Mouse (Mus musculus) kidney, postnatal 0 days (tissue): Measurements from ENCODE around the gene Tarbp2. TPM values are rescaled to one million over a fixed set of nuclear protein-coding genes. Genes with fewer than 3 reads are reported as not detected.

Experiments
- ATAC-seq: fragments of 200-750 bp; cut with Nextera tagmentation; replicated peaks from 2 replicates; pipeline ENCODE4 v1.8.0; 2017; ENCODE audit warnings: low read depth, moderate number of reproducible peaks, moderate TSS enrichment, moderate library complexity; ENCODE audit not compliant: low FRiP score
- DNase-seq: peaks from one replicate; pipeline ENCODE4 v3.0.0-alpha.2; 2016; ENCODE audit warnings: low spot score
- H3K27ac ChIP-seq: fragments of 300-500 bp; sonication (generic); 2 replicates; pipeline ENCODE4 v1.5.1; 2014; ENCODE audit warnings: mild to moderate bottlenecking
- H3K27me3 ChIP-seq: fragments of 300-500 bp; sonication (generic); 2 replicates; pipeline ENCODE4 v1.6.1; 2014; ENCODE audit warnings: low read length, mixed read lengths; ENCODE audit not compliant: insufficient read depth
- H3K36me3 ChIP-seq: fragments of 300-500 bp; sonication (generic); 2 replicates; pipeline ENCODE4 v1.6.1; 2014; ENCODE audit warnings: low read length, mixed read lengths; ENCODE audit not compliant: insufficient read depth
- H3K4me1 ChIP-seq: fragments of 300-500 bp; sonication (generic); replicated peaks from 2 replicates; pipeline ENCODE4 v1.6.1; 2014; ENCODE audit warnings: antibody characterized with exemption, low read length, mixed read lengths; ENCODE audit not compliant: insufficient read depth
- H3K4me2 ChIP-seq: fragments of 300-500 bp; sonication (generic); 2 replicates; pipeline ENCODE4 v1.6.1; 2014; ENCODE audit warnings: mild to moderate bottlenecking, low read length, moderate library complexity, mixed read lengths
- H3K4me3 ChIP-seq: fragments of 300-500 bp; sonication (generic); replicated peaks from 2 replicates; pipeline ENCODE4 v1.5.1; 2014; ENCODE audit warnings: low read depth, low read length
- H3K9ac ChIP-seq: fragments of 300-500 bp; sonication (generic); 2 replicates; pipeline ENCODE4 v1.6.1; 2014; ENCODE audit warnings: low read depth, low read length
- H3K9me3 ChIP-seq: fragments of 300-500 bp; sonication (generic); replicated peaks from 2 replicates; pipeline ENCODE4 v1.6.1; 2016; ENCODE audit warnings: low read length, inconsistent platforms, mixed read lengths
- CTCF ChIP-seq: IDR thresholded peaks from 2 replicates; pipeline ENCODE4 v1.5.1; 2016; ENCODE audit warnings: antibody characterized with exemption, low read depth, mild to moderate bottlenecking, moderate library complexity
- WGBS: fragments of 180-500 bp; shearing (Covaris S2); extraction: QIAGEN DNeasy Blood & Tissue Kit; methylation state at CpG from one replicate; pipeline ENCODE4 v1.1.7; 2014; 5-methylcytosine and 5-hydroxymethylcytosine counted together
- polyA plus RNA-seq: library from polyadenylated mRNA; unstranded; fragments of >200 nt; fragmentation: Nextera tagmentation; extraction: Ambion mirVana; gene quantifications from 2 replicates; pipeline ENCODE4 v1.2.1, GENCODE M21; 2015

Tarbp2 gene
- 57.2 and 59.2 TPM in 2 replicates for polyA plus RNA-seq

GRCm38 (mm10) chr15:102517976-102518858 is at the start of gene Tarbp2:
Gene Tarbp2, plus strand, starts transcription at chr15:102518192.
- DNase-seq: peak; percentile 100

GRCm38 (mm10) chr15:102468675-102469370 is 49.2 kb upstream of the Tarbp2 start:
- 97% methylated on average over 9 of the region's 9 CpGs for WGBS
- ATAC-seq: no peak
- DNase-seq: no peak

More at GRCm38 (mm10) chr15:102517976-102518858, at the start of gene Tarbp2:
- Histone ChIP-seq H3K4me1 (peaks cover 14% of the 10 kb centered on the region), H3K4me2 (peak within 1 kb of the TSS; percentile 84), H3K27ac (peak within 1 kb of the TSS; percentile 97), H3K9me3 (no peaks in the 10 kb centered on the region), H3K4me3 (peak within 1 kb of the TSS; percentile 67), H3K27me3 (no peaks in the 10 kb centered on the region), H3K36me3 (peaks cover 5% of the 10 kb centered on the region; the same call in 1 of the 2 replicates), H3K9ac (peak within 1 kb of the TSS; percentile 71)
- no peak for TF ChIP-seq CTCF
- WGBS: under 1% methylated on average over 59 of the region's 60 CpGs
- ATAC-seq: peak; percentile 91

GRCm38 (mm10) chr15:102470183-102470604 is 47.8 kb upstream of the Tarbp2 start, which contains the start of gene Pcbp2:
Gene Pcbp2, plus strand, starts transcription at chr15:102470539.
- ATAC-seq (peak; percentile 99), DNase-seq (peak; percentile 99)
- H3K36me3 ChIP-seq: peaks cover 12% of the 10 kb centered on the region; the same call in 1 of the 2 replicates
- no peaks in the 10 kb centered on the region for H3K9me3 ChIP-seq
- H3K9ac ChIP-seq: peak within 1 kb of the TSS; percentile 89
- peak within 1 kb of the TSS; percentile 45 for H3K4me2 ChIP-seq
- H3K27me3 ChIP-seq: no peaks in the 10 kb centered on the region
- peak within 1 kb of the TSS; percentile 74 for H3K4me3 ChIP-seq
- H3K27ac ChIP-seq: peak within 1 kb of the TSS; percentile 99
- no peaks in the 10 kb centered on the region for H3K4me1 ChIP-seq
- 0% methylated on average over 32 of the region's 40 CpGs for WGBS
- TF ChIP-seq CTCF: peak; percentile 89

More at GRCm38 (mm10) chr15:102468675-102469370, 49.2 kb upstream of the Tarbp2 start:
- Histone ChIP-seq H3K4me3 (no peak overlapping the region), H3K27ac (no peak overlapping the region), H3K4me2 (no peak overlapping the region), H3K9ac (no peak overlapping the region), H3K9me3 (no peaks in the 10 kb centered on the region), H3K27me3 (no peaks in the 10 kb centered on the region), H3K4me1 (no peaks in the 10 kb centered on the region), H3K36me3 (0 out of 2 replicates have a peak, but pooled peaks cover 3% of the 10 kb centered on the region)
- 0 out of 2 replicates have a peak, but pooled peaks have one; percentile 10 for TF ChIP-seq CTCF

- no peaks in the 10 kb centered on the region for H3K9me3 ChIP-seq
- H3K36me3 ChIP-seq: peaks cover 16% of the 10 kb centered on the region
- H3K4me3 ChIP-seq: peak overlapping the region; percentile 74
- ATAC-seq: peak; percentile 71
- no peaks in the 10 kb centered on the region for H3K27me3 ChIP-seq
- H3K4me1 ChIP-seq: no peaks in the 10 kb centered on the region
- peak overlapping the region; percentile 45 for H3K4me2 ChIP-seq
- 0% methylated on average over 45 of the region's 67 CpGs for WGBS
- no peak; the same call in 1 of the 2 replicates for TF ChIP-seq CTCF
- DNase-seq: peak; percentile 82
- H3K27ac ChIP-seq: peak overlapping the region; percentile 99
- H3K9ac ChIP-seq: peak overlapping the region; percentile 89
Observed at GRCm38 (mm10) chr15:102470605-102471294, 47.2 kb upstream of the Tarbp2 start.

DNA sequence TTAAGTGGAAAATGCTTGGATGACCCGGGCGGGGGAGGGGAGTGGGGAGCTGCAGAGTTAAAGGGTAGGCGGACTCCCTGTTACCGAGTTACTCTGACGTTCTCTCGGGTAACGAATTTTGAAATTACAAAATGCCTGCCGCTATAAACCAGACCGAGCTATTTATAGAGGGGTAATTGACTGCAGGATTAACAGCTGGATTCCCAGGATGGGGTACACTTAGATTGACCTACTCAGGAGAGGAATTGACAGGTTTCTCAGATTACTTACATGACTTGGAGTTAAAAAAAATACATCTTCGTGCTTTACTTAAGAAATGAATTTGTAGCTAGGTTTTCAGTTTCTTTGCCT is 46.7 kb upstream of the Tarbp2 start:
- no peak for TF ChIP-seq CTCF
- Histone ChIP-seq H3K27ac (peak overlapping the region; percentile 99), H3K27me3 (no peaks in the 10 kb centered on the region), H3K4me1 (no peaks in the 10 kb centered on the region), H3K4me2 (peak overlapping the region; percentile 45), H3K9ac (peak overlapping the region; percentile 89), H3K4me3 (peak overlapping the region; percentile 74), H3K36me3 (peaks cover 21% of the 10 kb centered on the region), H3K9me3 (no peaks in the 10 kb centered on the region)
- WGBS: under 1% methylated on average over 10 of the region's 10 CpGs
- ATAC-seq (no peak), DNase-seq (peak; percentile 59)
